Mouse (Mus musculus): ENCODE results near the gene Zfp385a.

DNA sequence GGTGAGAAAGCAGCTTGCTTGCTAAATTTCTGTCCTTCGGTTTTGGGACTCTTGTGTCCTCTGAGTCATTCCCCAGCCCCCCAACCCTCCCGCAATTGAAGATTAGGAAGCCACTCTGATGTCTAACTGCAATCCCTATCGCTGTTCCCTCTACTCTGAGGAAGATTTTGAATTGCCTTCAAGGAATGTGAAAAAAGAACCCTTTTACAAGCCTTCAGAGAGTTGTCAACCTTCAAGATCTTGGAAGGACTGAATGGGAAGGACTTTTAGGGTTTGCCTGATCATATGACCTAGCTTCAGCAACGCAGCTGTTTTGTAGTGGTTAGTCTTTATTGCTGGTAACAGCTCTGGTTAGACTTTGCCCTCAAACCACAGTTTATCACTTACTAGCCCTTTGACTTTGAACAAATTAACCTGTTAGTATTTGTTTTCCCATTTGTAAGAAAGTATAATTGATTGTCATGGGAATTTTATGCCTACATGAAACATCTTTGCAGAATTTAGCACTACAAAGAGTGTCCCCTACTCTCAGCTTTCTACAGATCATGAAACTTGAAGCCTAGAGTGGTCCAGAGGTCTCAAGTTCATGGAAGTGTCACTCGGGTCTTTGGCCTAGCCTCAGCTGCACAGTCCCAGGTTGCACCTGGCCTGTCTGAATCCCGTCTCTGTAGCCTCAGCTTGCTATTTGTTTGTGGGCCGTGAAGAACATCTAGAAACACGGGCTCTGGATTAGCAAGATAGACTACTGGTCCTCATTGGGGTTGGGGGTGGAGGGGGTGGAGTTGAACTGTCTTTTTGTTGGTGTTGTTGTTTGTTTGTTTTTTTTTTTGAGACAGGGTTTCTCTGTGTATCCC is 33.9 kb downstream of the Zfp385a start:
- no peak for TF ChIP-seq MYC (IDR thresholded peaks at IDR 0.05; ENCODE audit: low read depth, low read length)
- no peak for TF ChIP-seq ZC3H11A (IDR thresholded peaks at IDR 0.05; ENCODE audit: low read depth, low read length)
- TF ChIP-seq CTCF (IDR thresholded peaks at IDR 0.05 in 2 of 3, conservative IDR thresholded peaks at IDR 0.05 in 1 of 3; ENCODE audit: control insufficient read depth in 1 of 3, insufficient read depth in 1 of 3, low read depth in 2 of 3, low read length in 3 of 3, poor library complexity in 1 of 3, severe bottlenecking in 1 of 3) = no peak
- no peak for TF ChIP-seq POLR2A (IDR thresholded peaks at IDR 0.05; ENCODE audit: control insufficient read depth in 1 of 2, insufficient read depth in 1 of 2, low read depth in 1 of 2, low read length in 2 of 2, poor library complexity in 1 of 2)

All from MEL (cell line).